Mouse (Mus musculus): ENCODE results near the gene Foxn3. TPM values are rescaled to one million over a fixed set of nuclear protein-coding genes. Genes with fewer than 3 reads are reported as not detected.

The Foxn3 gene
- polyA plus RNA-seq, 1 experiment from 2014 or later = 51.9 TPM

- H3K27me3 ChIP-seq (replicated peaks) = no peaks in the 10 kb centered on the region
- H3K4me1 ChIP-seq = peaks cover 9% of the 10 kb centered on the region
- H3K9ac ChIP-seq = no peak overlapping the region
- H3K9me3 ChIP-seq = no peaks in the 10 kb centered on the region
- no peak overlapping the region for H3K4me3 ChIP-seq
- no peak overlapping the region for H3K27ac ChIP-seq (replicated peaks)
- H3K36me3 ChIP-seq = no peaks in the 10 kb centered on the region
- no peak overlapping the region for H3K4me2 ChIP-seq
- WGBS = 95% methylated on average over 4 of the region's 4 CpGs
- no peak for ATAC-seq (ENCODE audit: extremely low read depth, insufficient number of reproducible peaks, low FRiP score, low TSS enrichment)
Observed at GRCm38 (mm10) chr12:99435189-99435588, 128.2 kb downstream of the Foxn3 start.

- no peaks in the 10 kb centered on the region for H3K27me3 ChIP-seq (replicated peaks)
- no peak for ATAC-seq (ENCODE audit: extremely low read depth, insufficient number of reproducible peaks, low FRiP score, low TSS enrichment)
- H3K27ac ChIP-seq (replicated peaks) = 0 out of 2 replicates have a peak overlapping the region, but pooled peaks have one; percentile 24
- peaks cover 9% of the 10 kb centered on the region for H3K4me1 ChIP-seq
- no peaks in the 10 kb centered on the region for H3K9me3 ChIP-seq
- no peak overlapping the region for H3K4me2 ChIP-seq
- 64% methylated on average over 5 of the region's 5 CpGs for WGBS
- H3K36me3 ChIP-seq = no peaks in the 10 kb centered on the region
- H3K9ac ChIP-seq = no peak overlapping the region
- H3K4me3 ChIP-seq = no peak overlapping the region
Observed at GRCm38 (mm10) chr12:99433402-99433801, 130.0 kb downstream of the Foxn3 start.

- Histone ChIP-seq H3K36me3 (no peaks in the 10 kb centered on the region), H3K4me3 (no peak overlapping the region), H3K4me2 (no peak overlapping the region), H3K27me3 (replicated peaks) (no peaks in the 10 kb centered on the region), H3K4me1 (peaks cover 9% of the 10 kb centered on the region), H3K9me3 (no peaks in the 10 kb centered on the region), H3K9ac (no peak overlapping the region), H3K27ac (replicated peaks) (no peak overlapping the region)
- WGBS = 79% methylated on average over 6 of the region's 6 CpGs
- no peak for ATAC-seq (ENCODE audit: extremely low read depth, insufficient number of reproducible peaks, low FRiP score, low TSS enrichment)
Observed at GRCm38 (mm10) chr12:99431541-99431940, 131.8 kb downstream of the Foxn3 start.

GRCm38 (mm10) chr12:99430992-99431391, 132.4 kb downstream of the Foxn3 start:
- H3K9me3 ChIP-seq = no peaks in the 10 kb centered on the region
- no peak overlapping the region for H3K4me2 ChIP-seq
- H3K4me1 ChIP-seq = peaks cover 12% of the 10 kb centered on the region
- H3K9ac ChIP-seq = no peak overlapping the region
- WGBS = 89% methylated on average over 3 of the region's 3 CpGs
- no peak overlapping the region for H3K27ac ChIP-seq (replicated peaks)
- H3K27me3 ChIP-seq (replicated peaks) = no peaks in the 10 kb centered on the region
- no peak overlapping the region for H3K4me3 ChIP-seq
- ATAC-seq (ENCODE audit: extremely low read depth, insufficient number of reproducible peaks, low FRiP score, low TSS enrichment) = no peak
- no peaks in the 10 kb centered on the region for H3K36me3 ChIP-seq

GRCm38 (mm10) chr12:99429101-99429500, 134.3 kb downstream of the Foxn3 start:
- no peak for ATAC-seq (ENCODE audit: extremely low read depth, insufficient number of reproducible peaks, low FRiP score, low TSS enrichment)
- 81% methylated on average over 3 of the region's 3 CpGs for WGBS

GRCm38 (mm10) chr12:99426207-99426916, 137.0 kb downstream of the Foxn3 start:
- ATAC-seq (ENCODE audit: extremely low read depth, insufficient number of reproducible peaks, low FRiP score, low TSS enrichment) = no peak
- H3K9ac ChIP-seq = no peak overlapping the region
- no peak overlapping the region for H3K4me3 ChIP-seq
- no peaks in the 10 kb centered on the region for H3K9me3 ChIP-seq
- H3K36me3 ChIP-seq = no peaks in the 10 kb centered on the region
- H3K4me1 ChIP-seq = peaks cover 3% of the 10 kb centered on the region; the same call in 1 of the 2 replicates
- no peaks in the 10 kb centered on the region for H3K27me3 ChIP-seq (replicated peaks)
- 62% methylated on average over 14 of the region's 14 CpGs for WGBS
- H3K4me2 ChIP-seq = no peak overlapping the region
- no peak overlapping the region for H3K27ac ChIP-seq (replicated peaks)

More at GRCm38 (mm10) chr12:99429101-99429500, 134.3 kb downstream of the Foxn3 start:
- H3K4me3 ChIP-seq = no peak overlapping the region
- no peaks in the 10 kb centered on the region for H3K9me3 ChIP-seq
- H3K27ac ChIP-seq (replicated peaks) = no peak overlapping the region
- no peak overlapping the region for H3K4me2 ChIP-seq
- H3K36me3 ChIP-seq = no peaks in the 10 kb centered on the region
- H3K27me3 ChIP-seq (replicated peaks) = no peaks in the 10 kb centered on the region
- H3K9ac ChIP-seq = no peak overlapping the region
- H3K4me1 ChIP-seq = peaks cover 12% of the 10 kb centered on the region

- no peak for ATAC-seq (ENCODE audit: extremely low read depth, insufficient number of reproducible peaks, low FRiP score, low TSS enrichment)
- Histone ChIP-seq H3K4me1 (peaks cover 5% of the 10 kb centered on the region; the same call in 1 of the 2 replicates), H3K27ac (replicated peaks) (no peak overlapping the region), H3K27me3 (replicated peaks) (no peaks in the 10 kb centered on the region), H3K9ac (no peak overlapping the region), H3K4me2 (no peak overlapping the region), H3K9me3 (no peaks in the 10 kb centered on the region), H3K36me3 (no peaks in the 10 kb centered on the region), H3K4me3 (no peak overlapping the region)
- WGBS = 80% methylated on average over 2 of the region's 2 CpGs
Observed at GRCm38 (mm10) chr12:99419396-99419760, 144.0 kb downstream of the Foxn3 start.

- no peak overlapping the region for H3K9ac ChIP-seq
- ATAC-seq (ENCODE audit: extremely low read depth, insufficient number of reproducible peaks, low FRiP score, low TSS enrichment) = no peak
- H3K27me3 ChIP-seq (replicated peaks) = no peaks in the 10 kb centered on the region
- no peak overlapping the region for H3K27ac ChIP-seq (replicated peaks)
- no peaks in the 10 kb centered on the region for H3K9me3 ChIP-seq
- H3K4me2 ChIP-seq = no peak overlapping the region
- no peak overlapping the region for H3K4me3 ChIP-seq
- 66% methylated on average over 7 of the region's 7 CpGs for WGBS
- peaks cover 12% of the 10 kb centered on the region; the same call in 1 of the 2 replicates for H3K4me1 ChIP-seq
- H3K36me3 ChIP-seq = no peaks in the 10 kb centered on the region
Observed at GRCm38 (mm10) chr12:99418476-99419395, 144.6 kb downstream of the Foxn3 start.

- Histone ChIP-seq H3K27ac (replicated peaks) (no peak overlapping the region), H3K9me3 (no peaks in the 10 kb centered on the region), H3K4me2 (no peak overlapping the region), H3K4me1 (peaks cover 17% of the 10 kb centered on the region), H3K27me3 (replicated peaks) (no peaks in the 10 kb centered on the region), H3K36me3 (no peaks in the 10 kb centered on the region), H3K9ac (no peak overlapping the region), H3K4me3 (no peak overlapping the region)
- WGBS = 78% methylated on average over 9 of the region's 9 CpGs
- ATAC-seq (ENCODE audit: extremely low read depth, insufficient number of reproducible peaks, low FRiP score, low TSS enrichment) = no peak
Observed at GRCm38 (mm10) chr12:99417885-99418284, 145.5 kb downstream of the Foxn3 start.

- Histone ChIP-seq H3K36me3 (no peaks in the 10 kb centered on the region), H3K27ac (replicated peaks) (no peak overlapping the region), H3K4me2 (no peak overlapping the region), H3K4me1 (peaks cover 26% of the 10 kb centered on the region), H3K9me3 (no peaks in the 10 kb centered on the region), H3K27me3 (replicated peaks) (no peaks in the 10 kb centered on the region), H3K4me3 (no peak overlapping the region), H3K9ac (no peak overlapping the region)
- no peak for ATAC-seq (ENCODE audit: extremely low read depth, insufficient number of reproducible peaks, low FRiP score, low TSS enrichment)
- WGBS = 70% methylated on average over 5 of the region's 5 CpGs
Observed at GRCm38 (mm10) chr12:99415538-99415937, 147.8 kb downstream of the Foxn3 start.

- Histone ChIP-seq H3K27me3 (replicated peaks) (no peaks in the 10 kb centered on the region), H3K9ac (no peak overlapping the region), H3K9me3 (no peaks in the 10 kb centered on the region), H3K4me1 (peaks cover 30% of the 10 kb centered on the region), H3K4me2 (no peak overlapping the region), H3K36me3 (no peaks in the 10 kb centered on the region), H3K27ac (replicated peaks) (no peak overlapping the region), H3K4me3 (no peak overlapping the region)
- WGBS = 58% methylated on average over 3 of the region's 3 CpGs
- no peak for ATAC-seq (ENCODE audit: extremely low read depth, insufficient number of reproducible peaks, low FRiP score, low TSS enrichment)
Observed at GRCm38 (mm10) chr12:99412496-99412895, 150.9 kb downstream of the Foxn3 start.
